Mouse (Mus musculus) hindbrain, embryonic 16.5 days (tissue): Measurements from ENCODE around the gene Aldh1b1. TPM values are rescaled to one million over a fixed set of nuclear protein-coding genes. Genes with fewer than 3 reads are reported as not detected.

ENCODE experiments used
- ATAC-seq: fragments of 200-750 bp; cut with Nextera tagmentation; 2 replicates; pipeline ENCODE4 v1.8.0; 2017; ENCODE audit warnings: moderate TSS enrichment, moderate library complexity
- H3K27ac ChIP-seq: fragments of 300-500 bp; sonication (generic); 2 replicates; pipeline ENCODE4 v1.5.1; 2014; ENCODE audit warnings: low read depth, mild to moderate bottlenecking, control low read depth, low read length, moderate library complexity
- H3K27me3 ChIP-seq: fragments of 300-500 bp; sonication (generic); replicated peaks from 2 replicates; pipeline ENCODE4 v1.6.1; 2014; ENCODE audit warnings: low read length; ENCODE audit not compliant: control insufficient read depth, insufficient read depth
- H3K36me3 ChIP-seq: fragments of 300-500 bp; sonication (generic); 2 replicates; pipeline ENCODE4 v1.6.1; 2014; ENCODE audit warnings: mild to moderate bottlenecking, low read length, moderate library complexity, mixed read lengths; ENCODE audit not compliant: control insufficient read depth, insufficient read depth
- H3K4me1 ChIP-seq: fragments of 300-500 bp; sonication (generic); 2 replicates; pipeline ENCODE4 v1.6.1; 2014; ENCODE audit warnings: low read depth, low read length; ENCODE audit not compliant: control insufficient read depth, insufficient read depth
- H3K4me2 ChIP-seq: fragments of 300-500 bp; sonication (generic); 2 replicates; pipeline ENCODE4 v1.6.1; 2014; ENCODE audit warnings: mild to moderate bottlenecking, low read length, control low read depth, moderate library complexity
- H3K4me3 ChIP-seq: fragments of 300-500 bp; sonication (generic); 2 replicates; pipeline ENCODE4 v1.5.1; 2014; ENCODE audit warnings: mild to moderate bottlenecking, low read length, control low read depth, moderate library complexity
- H3K9ac ChIP-seq: fragments of 300-500 bp; sonication (generic); 2 replicates; pipeline ENCODE4 v1.6.1; 2014; ENCODE audit warnings: low read depth, mild to moderate bottlenecking, control low read depth, low read length, moderate library complexity
- H3K9me3 ChIP-seq: fragments of 300-500 bp; sonication (generic); 2 replicates; pipeline ENCODE4 v1.6.1; 2014; ENCODE audit warnings: mild to moderate bottlenecking, low read length, moderate library complexity; ENCODE audit not compliant: control insufficient read depth
- WGBS: fragments of 180-500 bp; shearing (Covaris S2); extraction: QIAGEN DNeasy Blood & Tissue Kit; methylation state at CpG from one replicate; pipeline ENCODE4 v1.1.7; 2014; 5-methylcytosine and 5-hydroxymethylcytosine counted together
- polyA plus RNA-seq: library from polyadenylated mRNA; unstranded; fragments of >200 nt; fragmentation: Nextera tagmentation; extraction: Ambion mirVana; gene quantifications from 2 replicates; pipeline ENCODE4 v1.2.1, GENCODE M21; 2015

Gene Aldh1b1
- polyA plus RNA-seq, 1 experiment from 2014 or later: 22.5 TPM

DNA sequence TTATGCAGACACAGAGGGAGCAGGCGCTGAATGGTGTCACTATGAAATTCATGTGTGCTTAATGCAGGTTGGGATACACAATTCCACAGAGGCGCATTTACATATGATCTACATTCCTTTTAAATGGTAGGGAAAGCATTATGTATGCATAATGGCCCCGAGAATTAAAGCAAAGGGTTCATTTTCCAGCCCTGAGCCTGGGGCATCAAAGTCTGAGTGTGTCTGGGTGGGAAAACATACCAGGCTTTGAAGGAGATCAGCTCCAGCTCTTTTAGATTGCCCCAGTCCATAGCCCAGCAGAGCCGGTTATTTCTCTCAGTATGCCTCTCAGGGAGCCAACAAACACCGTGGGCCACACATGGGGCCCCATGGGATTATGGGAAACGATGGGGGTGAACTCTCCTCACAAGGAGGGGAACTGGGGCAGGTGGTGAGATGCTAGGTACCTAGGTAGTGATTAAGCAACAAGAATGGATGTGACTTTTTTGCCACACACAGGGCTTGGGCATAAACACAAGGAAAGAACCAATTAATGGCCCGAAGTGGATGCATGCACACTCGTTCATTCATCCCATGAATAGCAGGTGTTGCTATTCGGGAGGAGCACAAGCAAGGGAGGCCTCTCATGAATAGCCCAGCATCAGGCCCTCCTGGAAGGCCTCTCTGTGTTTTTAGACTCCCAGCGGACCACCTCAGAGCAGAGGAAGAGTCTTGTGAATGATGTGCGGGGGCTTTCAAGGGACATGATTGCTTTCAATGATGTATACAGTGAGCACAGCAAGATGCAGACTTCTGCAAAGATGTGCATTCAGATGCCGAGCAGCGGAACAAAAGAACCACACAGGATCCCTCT, 31.3 kb downstream of the Aldh1b1 start:
- ATAC-seq: no peak
- Histone ChIP-seq H3K27me3 (peaks cover 6% of the 10 kb centered on the region), H3K4me2 (no peak overlapping the region), H3K4me1 (peaks cover 18% of the 10 kb centered on the region), H3K4me3 (no peak overlapping the region), H3K36me3 (no peaks in the 10 kb centered on the region), H3K9ac (peak overlapping the region; percentile 7; the same call in 1 of the 2 replicates), H3K27ac (no peak overlapping the region; the same call in 1 of the 2 replicates), H3K9me3 (no peaks in the 10 kb centered on the region)
- 23% methylated on average over 13 of the region's 13 CpGs for WGBS

DNA sequence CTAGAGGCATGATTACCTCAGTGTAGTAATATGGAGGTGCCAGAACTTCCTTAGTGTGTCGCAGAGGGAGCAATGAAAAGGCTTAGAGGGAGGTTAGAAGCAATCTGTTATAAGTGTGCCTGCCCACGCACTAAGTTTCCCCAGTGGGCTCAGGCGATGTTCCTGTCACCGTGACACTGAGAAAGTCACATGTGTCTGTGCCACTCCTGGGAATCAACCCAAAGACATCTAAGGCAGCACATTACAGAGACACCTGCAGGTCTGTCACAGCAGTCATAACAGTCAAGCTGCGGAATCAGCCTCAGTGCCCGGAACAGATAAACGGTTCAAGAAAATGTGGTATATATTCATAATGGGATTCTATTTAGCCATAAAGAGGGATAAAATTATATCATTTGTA, 33.2 kb downstream of the Aldh1b1 start:
- Histone ChIP-seq H3K36me3 (no peaks in the 10 kb centered on the region), H3K4me2 (no peak overlapping the region), H3K9ac (no peak overlapping the region), H3K4me1 (peaks cover 14% of the 10 kb centered on the region), H3K27me3 (peaks cover 6% of the 10 kb centered on the region), H3K27ac (no peak overlapping the region), H3K4me3 (no peak overlapping the region), H3K9me3 (no peaks in the 10 kb centered on the region)
- no peak for ATAC-seq
- WGBS: 53% methylated on average over 7 of the region's 7 CpGs

DNA sequence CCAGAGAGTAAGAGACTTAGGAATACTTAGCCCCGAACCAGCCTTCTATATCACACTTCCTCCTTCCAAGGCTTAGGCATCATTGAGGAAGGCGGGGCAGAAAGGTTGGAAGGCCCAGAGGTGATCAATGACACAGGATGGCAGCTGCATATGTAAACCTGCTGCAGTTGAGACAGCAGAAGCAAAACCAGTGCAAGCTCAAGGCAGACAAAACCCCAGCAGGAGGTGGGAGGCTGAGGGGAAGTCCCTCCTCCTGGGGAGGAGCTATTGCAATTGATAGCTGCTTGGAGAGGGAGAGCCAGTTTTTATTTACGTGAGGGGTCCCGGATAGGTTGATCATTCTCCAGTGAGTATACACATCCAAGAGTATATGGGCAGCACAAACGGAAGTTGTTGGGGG, 34.6 kb downstream of the Aldh1b1 start:
- Histone ChIP-seq H3K4me3 (no peak overlapping the region), H3K36me3 (no peaks in the 10 kb centered on the region), H3K27ac (no peak overlapping the region), H3K4me1 (peaks cover 14% of the 10 kb centered on the region), H3K27me3 (no peaks in the 10 kb centered on the region), H3K9ac (no peak overlapping the region), H3K4me2 (no peak overlapping the region), H3K9me3 (no peaks in the 10 kb centered on the region)
- ATAC-seq: no peak
- WGBS: 29% methylated on average over 5 of the region's 5 CpGs

DNA sequence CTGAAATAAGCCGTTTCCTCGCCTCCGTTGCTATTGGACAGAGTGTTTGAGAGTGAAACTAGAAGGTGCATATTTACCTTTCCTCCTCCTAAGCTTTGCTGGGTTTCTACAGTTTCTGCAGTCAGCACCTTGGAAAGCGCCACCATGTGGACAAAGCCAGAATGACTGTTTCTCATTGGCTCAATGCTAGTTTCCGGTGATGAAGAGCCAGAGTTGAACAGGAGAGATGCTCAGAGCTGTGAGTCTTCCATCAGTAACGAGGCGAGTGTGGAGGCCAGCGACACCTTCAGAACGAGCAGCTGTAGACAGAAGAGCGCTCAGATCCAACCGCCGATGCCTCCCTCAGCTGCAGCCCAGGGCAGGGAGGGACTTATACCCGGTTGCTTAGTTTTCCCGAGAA, 45.5 kb downstream of the Aldh1b1 start:
- H3K9me3 ChIP-seq: no peaks in the 10 kb centered on the region
- H3K27me3 ChIP-seq: no peaks in the 10 kb centered on the region; the same call in 1 of the 2 replicates
- 47% methylated on average over 14 of the region's 14 CpGs for WGBS
- H3K36me3 ChIP-seq: no peaks in the 10 kb centered on the region
- ATAC-seq: peak; percentile 17; the same call in 1 of the 2 replicates
- H3K4me3 ChIP-seq: no peak overlapping the region
- H3K4me2 ChIP-seq: no peak overlapping the region
- H3K4me1 ChIP-seq: no peaks in the 10 kb centered on the region
- H3K27ac ChIP-seq: no peak overlapping the region
- no peak overlapping the region for H3K9ac ChIP-seq

DNA sequence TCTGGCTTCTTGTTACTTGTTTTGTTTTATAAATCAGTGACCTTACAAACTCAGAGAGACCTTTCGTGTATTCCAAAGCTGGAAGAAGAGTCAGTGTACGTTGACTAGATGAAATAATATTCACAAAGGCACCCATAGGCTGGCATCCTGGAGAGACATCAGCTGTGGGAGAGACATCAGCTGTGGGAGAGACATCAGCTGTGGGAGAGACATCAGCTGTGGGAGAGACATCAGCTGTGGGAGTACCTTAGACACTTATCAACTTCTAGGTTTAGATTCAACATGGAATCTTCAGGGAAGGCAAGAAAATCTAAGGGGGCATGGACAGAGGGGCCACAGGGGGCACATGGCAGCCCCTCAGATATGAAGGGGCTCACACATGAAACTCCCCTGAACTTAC, 47.4 kb downstream of the Aldh1b1 start:
- 90% methylated on average over 2 of the region's 2 CpGs for WGBS
- Histone ChIP-seq H3K4me2 (no peak overlapping the region), H3K9me3 (no peaks in the 10 kb centered on the region), H3K27ac (no peak overlapping the region), H3K36me3 (no peaks in the 10 kb centered on the region), H3K4me3 (no peak overlapping the region), H3K27me3 (no peaks in the 10 kb centered on the region; the same call in 1 of the 2 replicates), H3K9ac (no peak overlapping the region), H3K4me1 (no peaks in the 10 kb centered on the region)
- ATAC-seq: no peak

DNA sequence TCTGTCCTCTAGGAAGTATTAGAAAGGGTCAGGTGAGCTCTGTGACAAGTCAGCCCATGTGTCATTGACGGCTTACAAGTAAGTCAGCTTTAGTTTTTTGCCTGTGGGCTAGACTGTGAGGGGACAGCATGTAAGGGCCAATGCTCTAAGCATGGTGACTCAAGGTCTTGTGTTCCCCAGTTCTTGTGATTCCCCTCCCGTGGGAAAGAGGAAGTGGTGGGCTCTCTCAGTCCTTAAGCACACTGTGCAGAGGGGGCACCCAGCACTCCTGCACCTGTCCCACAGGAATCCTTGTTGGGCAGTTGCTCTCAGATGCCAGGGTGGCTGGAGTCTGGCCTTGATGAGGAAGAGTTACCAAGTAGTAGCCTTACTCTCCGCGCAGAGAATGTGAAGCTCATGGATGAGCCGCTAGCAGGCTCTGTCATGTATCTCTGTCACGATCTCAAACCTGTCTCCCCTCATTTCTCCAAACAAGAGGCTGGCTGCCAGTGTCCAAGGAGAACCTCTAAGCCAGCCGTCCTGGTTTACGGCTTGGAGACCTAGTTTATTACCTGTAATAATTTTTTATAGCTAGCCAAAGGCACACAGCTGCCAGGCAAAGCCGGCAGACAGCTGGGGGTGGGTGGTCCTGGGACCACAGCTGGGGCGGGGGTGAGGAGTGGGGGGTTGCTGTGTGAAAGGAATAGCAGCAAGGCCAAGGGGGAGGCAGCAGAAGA, 49.4 kb downstream of the Aldh1b1 start, which contains the start of gene Stra6l:
Gene Stra6l (plus strand): TSS at position 556 of the 716 bp plus-strand sequence.
- 63% methylated on average over 10 of the region's 10 CpGs for WGBS
- H3K9me3 ChIP-seq: no peaks in the 10 kb centered on the region
- H3K27me3 ChIP-seq: no peaks in the 10 kb centered on the region; the same call in 1 of the 2 replicates
- H3K4me3 ChIP-seq: no peak within 1 kb of the TSS
- H3K36me3 ChIP-seq: no peaks in the 10 kb centered on the region
- no peaks in the 10 kb centered on the region for H3K4me1 ChIP-seq
- no peak within 1 kb of the TSS for H3K9ac ChIP-seq
- ATAC-seq: no peak
- H3K4me2 ChIP-seq: no peak within 1 kb of the TSS
- H3K27ac ChIP-seq: no peak within 1 kb of the TSS

DNA sequence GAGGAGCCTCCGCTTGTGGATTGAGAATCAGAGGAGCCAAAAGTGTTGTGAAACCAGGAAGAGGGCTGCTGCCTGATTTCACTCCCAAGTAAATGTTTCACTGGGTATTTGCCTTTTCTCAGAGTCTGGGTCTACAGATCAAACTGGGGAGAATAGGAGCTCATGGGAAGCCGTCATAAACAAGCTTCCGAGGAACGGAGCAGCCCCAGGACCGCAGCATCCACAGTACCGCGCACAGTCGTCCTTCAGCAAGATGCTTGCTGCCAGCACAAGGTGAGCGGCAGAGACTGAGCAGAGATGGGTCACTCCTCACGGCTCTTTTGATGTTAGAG, 50.0 kb downstream of the Aldh1b1 start:
- 33% methylated on average over 10 of the region's 10 CpGs for WGBS
- H3K9me3 ChIP-seq: no peaks in the 10 kb centered on the region
- no peak overlapping the region for H3K27ac ChIP-seq
- H3K27me3 ChIP-seq: no peaks in the 10 kb centered on the region; the same call in 1 of the 2 replicates
- H3K4me2 ChIP-seq: no peak overlapping the region
- no peaks in the 10 kb centered on the region for H3K4me1 ChIP-seq
- H3K4me3 ChIP-seq: no peak overlapping the region
- ATAC-seq: no peak
- H3K9ac ChIP-seq: no peak overlapping the region
- no peaks in the 10 kb centered on the region for H3K36me3 ChIP-seq

DNA sequence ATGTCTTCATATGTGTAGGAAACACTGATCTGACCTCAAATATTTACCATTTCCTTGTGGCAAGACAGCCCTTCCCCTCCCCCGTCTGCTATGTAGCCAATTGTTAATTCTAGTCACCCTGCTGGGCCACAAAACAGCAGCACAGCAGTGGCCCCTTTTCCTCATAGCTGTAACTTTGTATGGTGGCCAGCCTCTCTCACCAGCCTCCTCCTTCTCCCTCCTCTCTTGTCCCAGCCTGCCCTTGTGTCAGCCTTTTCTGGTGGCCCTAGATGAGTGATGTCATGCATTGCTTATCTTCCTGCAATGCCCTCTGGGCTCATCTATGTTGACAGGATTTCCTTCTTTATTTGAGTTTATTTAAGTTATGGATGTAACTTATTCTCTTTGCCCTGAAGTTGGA, 50.6 kb downstream of the Aldh1b1 start:
- no peak for ATAC-seq
- WGBS: 15% methylated on average over 1 of the region's 1 CpGs

DNA sequence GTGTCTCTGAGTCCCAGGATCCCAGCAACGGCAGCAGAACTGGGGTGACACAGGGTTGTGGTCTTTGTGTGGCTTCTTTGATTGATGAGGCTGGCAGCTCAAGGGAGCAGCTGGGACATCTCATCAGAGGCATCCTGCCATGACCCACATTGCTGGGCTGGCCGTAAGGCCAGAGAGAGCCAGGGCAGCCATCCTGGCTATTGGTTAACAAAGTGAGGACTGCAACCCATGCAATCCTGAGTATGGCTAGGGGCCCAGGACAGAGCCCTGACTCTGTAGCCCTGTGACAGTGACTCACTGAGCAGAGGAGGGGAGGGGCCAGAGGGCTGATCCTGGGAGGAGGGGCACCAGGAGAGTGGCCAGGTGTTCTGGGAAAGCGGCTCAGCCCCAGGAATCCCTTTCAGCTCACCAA, 52.8 kb downstream of the Aldh1b1 start:
- WGBS: 19% methylated on average over 3 of the region's 3 CpGs
- H3K4me1 ChIP-seq: no peaks in the 10 kb centered on the region
- no peak overlapping the region for H3K4me3 ChIP-seq
- H3K27me3 ChIP-seq: no peaks in the 10 kb centered on the region
- H3K9ac ChIP-seq: no peak overlapping the region
- H3K4me2 ChIP-seq: no peak overlapping the region
- H3K36me3 ChIP-seq: no peaks in the 10 kb centered on the region
- H3K9me3 ChIP-seq: no peaks in the 10 kb centered on the region
- ATAC-seq: peak; percentile 74; the same call in 1 of the 2 replicates
- no peak overlapping the region for H3K27ac ChIP-seq

More for the DNA sequence above, 50.6 kb downstream of the Aldh1b1 start:
- Histone ChIP-seq H3K36me3 (no peaks in the 10 kb centered on the region), H3K4me3 (no peak overlapping the region), H3K27ac (no peak overlapping the region), H3K27me3 (no peaks in the 10 kb centered on the region; the same call in 1 of the 2 replicates), H3K9me3 (no peaks in the 10 kb centered on the region), H3K9ac (no peak overlapping the region), H3K4me2 (no peak overlapping the region), H3K4me1 (no peaks in the 10 kb centered on the region)
